Mouse (Mus musculus) spleen, adult 2 months (tissue): ENCODE measurements around the gene Olfr671.

Source experiments
- CTCF ChIP-seq: fragments of 200-500 bp; IDR thresholded peaks from 2 replicates; pipeline ENCODE4 v1.5.1; 2011; ENCODE audit warnings: mild to moderate bottlenecking, inconsistent platforms; ENCODE audit not compliant: insufficient read depth, insufficient read length, insufficient replicate concordance; ENCODE audit errors: extremely low read depth
- POLR2A ChIP-seq: fragments of 200-500 bp; IDR thresholded peaks from 2 replicates; pipeline ENCODE4 v1.6.1; 2011; ENCODE audit warnings: low read depth, low read length, inconsistent platforms

DNA sequence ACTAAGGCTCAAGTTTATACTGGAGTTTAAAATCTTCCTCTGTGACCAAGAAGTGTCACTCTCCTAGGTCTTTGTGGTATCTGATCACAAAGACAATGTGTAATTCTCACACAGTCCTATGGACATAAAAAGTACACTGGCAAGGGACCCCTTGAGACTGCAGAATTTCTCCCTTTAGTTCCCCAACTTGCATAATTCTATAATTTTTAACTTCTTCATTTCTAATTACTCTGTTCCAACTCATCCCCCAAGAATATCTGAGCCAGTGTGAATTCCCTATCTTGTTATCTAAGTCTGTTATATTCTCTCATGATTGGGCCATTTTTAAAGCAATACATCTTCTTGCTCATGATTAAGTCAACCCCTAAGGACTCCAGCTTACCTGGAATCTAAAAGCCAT, 23.0 kb upstream of the Olfr671 start, which contains the start of gene Olfr672:
- no peak for TF ChIP-seq POLR2A
- no peak for TF ChIP-seq CTCF
